Mouse (Mus musculus) embryonic facial prominence, embryonic 12.5 days (tissue): ENCODE measurements around the gene Arhgef9. TPM values are rescaled to one million over a fixed set of nuclear protein-coding genes. Genes with fewer than 3 reads are reported as not detected.

ENCODE experiments used
- ATAC-seq: fragments of 200-750 bp; cut with Nextera tagmentation; 2 replicates; pipeline ENCODE4 v1.8.0; 2017; ENCODE audit not compliant: insufficient number of reproducible peaks, insufficient read depth, low FRiP score, low TSS enrichment
- H3K27ac ChIP-seq: fragments of 300-500 bp; sonication (generic); 2 replicates; pipeline ENCODE4 v1.5.1; 2016; ENCODE audit warnings: mild to moderate bottlenecking
- H3K27me3 ChIP-seq: fragments of 300-500 bp; sonication (generic); 2 replicates; pipeline ENCODE4 v1.6.1; 2016; ENCODE audit warnings: mild to moderate bottlenecking, moderate library complexity
- H3K36me3 ChIP-seq: fragments of 300-500 bp; sonication (generic); 2 replicates; pipeline ENCODE4 v1.6.1; 2016; ENCODE audit warnings: mild to moderate bottlenecking
- H3K4me1 ChIP-seq: fragments of 300-500 bp; sonication (generic); 2 replicates; pipeline ENCODE4 v1.6.1; 2016
- H3K4me2 ChIP-seq: fragments of 300-500 bp; sonication (generic); replicated peaks from 2 replicates; pipeline ENCODE4 v1.6.1; 2016; ENCODE audit warnings: mild to moderate bottlenecking, moderate library complexity
- H3K4me3 ChIP-seq: fragments of 300-500 bp; sonication (generic); 2 replicates; pipeline ENCODE4 v1.5.1; 2016; ENCODE audit warnings: mild to moderate bottlenecking
- H3K9ac ChIP-seq: fragments of 300-500 bp; sonication (generic); 2 replicates; pipeline ENCODE4 v1.6.1; 2016; ENCODE audit warnings: mild to moderate bottlenecking, moderate library complexity
- H3K9me3 ChIP-seq: fragments of 300-500 bp; sonication (generic); 2 replicates; pipeline ENCODE4 v1.6.1; 2016; ENCODE audit warnings: mild to moderate bottlenecking, moderate library complexity
- WGBS: fragments of 180-500 bp; shearing (Covaris S2); methylation state at CpG from one replicate; pipeline ENCODE4 v1.1.7; 2016; 5-methylcytosine and 5-hydroxymethylcytosine counted together
- polyA plus RNA-seq: library from polyadenylated mRNA; unstranded; fragments of >200 nt; fragmentation: Nextera tagmentation; extraction: Ambion mirVana; gene quantifications from 2 replicates; pipeline ENCODE4 v1.2.1, GENCODE M21; 2016

Arhgef9 gene
- 22.6 and 26.5 TPM in 2 replicates for polyA plus RNA-seq

DNA sequence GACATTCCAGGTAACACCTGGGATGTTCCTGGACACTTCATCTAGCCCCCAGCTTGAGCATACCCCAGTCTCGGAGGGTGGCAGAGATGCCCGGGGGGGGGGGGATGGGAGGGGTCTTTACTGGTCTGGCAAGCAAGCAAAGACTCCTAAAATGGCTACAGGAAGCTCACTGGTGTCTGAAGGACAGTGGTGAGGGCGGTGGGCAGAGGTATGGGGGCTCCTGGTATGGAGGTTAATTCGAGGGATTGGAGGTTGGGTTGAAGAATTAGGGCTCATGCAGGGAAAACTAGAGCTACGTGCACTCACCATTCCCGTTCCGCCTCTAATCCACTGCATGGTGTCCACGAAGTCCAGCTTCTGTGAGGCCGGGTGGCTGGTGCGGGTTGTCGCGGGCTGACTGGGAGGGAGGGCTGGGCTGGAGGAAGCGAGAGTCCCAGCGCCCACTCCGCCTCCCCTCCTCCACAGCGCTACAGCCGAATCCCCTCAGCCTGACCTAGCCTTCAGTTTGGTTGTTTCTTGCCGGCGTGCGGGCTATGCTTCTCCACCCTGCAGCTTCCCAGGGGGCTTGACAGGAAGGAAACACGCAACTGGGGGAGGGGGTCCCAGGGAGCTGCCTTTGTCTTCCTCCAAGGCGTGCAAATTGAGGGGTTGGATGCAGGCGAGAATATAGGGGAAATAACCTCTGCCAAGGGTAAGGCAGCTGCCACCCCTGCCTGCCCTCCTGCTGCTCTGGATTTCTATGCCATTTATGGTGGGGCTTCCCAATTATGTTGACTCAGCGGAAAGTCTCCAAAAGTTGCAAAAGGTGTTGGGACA is at the start of gene Arhgef9:
TSS of gene Arhgef9 (minus strand) at position 753 of the 816 bp plus-strand sequence.
- 24% methylated on average over 24 of the region's 24 CpGs for WGBS
- Histone ChIP-seq H3K27me3 (no peaks in the 10 kb centered on the region; the same call in 1 of the 2 replicates), H3K36me3 (no peaks in the 10 kb centered on the region), H3K9ac (peak within 1 kb of the TSS; percentile 55), H3K27ac (0 out of 2 replicates have a peak within 1 kb of the TSS, but pooled peaks have one; percentile 47), H3K4me1 (no peaks in the 10 kb centered on the region), H3K9me3 (no peaks in the 10 kb centered on the region), H3K4me3 (peak within 1 kb of the TSS; percentile 40), H3K4me2 (peak within 1 kb of the TSS; percentile 52)
- ATAC-seq: peak; percentile 79

DNA sequence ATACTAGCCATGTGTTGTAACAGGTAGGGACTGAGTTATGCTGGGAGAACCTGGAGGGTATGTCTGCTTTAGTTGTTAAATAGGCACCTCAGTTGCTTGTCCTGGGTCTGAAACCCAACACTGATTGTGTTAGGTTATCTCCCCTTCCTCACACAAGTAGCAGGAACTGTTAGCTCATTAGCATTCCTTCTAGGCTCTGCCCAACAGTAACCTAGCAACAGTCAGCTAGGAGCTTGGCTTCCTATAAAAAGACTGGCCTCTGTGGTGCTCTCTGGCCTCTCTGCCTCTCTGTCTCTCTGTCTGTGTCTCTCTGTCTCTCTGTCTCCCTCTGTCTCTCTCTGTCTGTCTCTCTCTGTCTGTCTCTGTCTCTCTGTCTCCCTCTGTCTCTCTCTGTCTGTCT is 42.2 kb upstream of the Arhgef9 start:
- no peaks in the 10 kb centered on the region for H3K36me3 ChIP-seq
- ATAC-seq: no peak
- no peak overlapping the region for H3K4me2 ChIP-seq
- H3K4me3 ChIP-seq: no peak overlapping the region
- H3K4me1 ChIP-seq: no peaks in the 10 kb centered on the region
- no peak overlapping the region for H3K9ac ChIP-seq
- H3K27me3 ChIP-seq: no peaks in the 10 kb centered on the region
- H3K9me3 ChIP-seq: no peaks in the 10 kb centered on the region
- no peak overlapping the region for H3K27ac ChIP-seq

DNA sequence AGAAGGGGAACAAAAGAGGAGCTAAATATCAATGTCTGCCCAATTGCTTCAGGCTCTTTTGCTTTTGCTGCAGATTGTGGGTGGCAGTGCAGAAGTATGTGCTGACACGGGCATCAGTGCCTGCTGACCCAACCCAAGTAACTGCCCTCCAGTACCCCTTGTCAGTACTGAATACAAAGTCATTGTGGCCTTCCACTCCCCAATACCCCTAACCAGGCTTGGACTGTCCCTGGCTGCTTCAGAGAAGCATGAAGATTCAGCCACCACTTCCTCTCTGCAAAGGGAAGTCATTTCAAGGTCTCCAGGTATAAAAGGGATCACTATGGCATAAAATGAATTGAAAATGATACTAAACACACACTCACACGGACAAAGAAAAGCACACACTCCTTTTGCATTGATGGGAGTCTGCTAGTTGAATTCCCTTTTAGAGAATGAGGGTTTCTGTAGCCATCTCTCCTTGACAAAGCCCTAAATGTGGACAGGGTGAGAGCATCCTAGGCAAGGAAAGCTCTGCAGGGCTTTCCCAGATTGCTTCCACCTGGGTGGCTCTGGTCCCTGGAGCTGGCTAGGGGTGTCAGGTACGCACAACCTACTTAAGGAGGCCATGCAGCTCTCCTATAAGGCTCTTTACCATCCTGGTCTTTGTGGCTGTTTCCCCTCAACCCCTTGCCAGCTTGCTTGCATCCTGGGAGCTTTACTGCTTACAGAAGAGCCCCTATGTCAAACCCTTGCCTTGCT is 1.1 kb downstream of the Arhgef9 start:
- H3K27me3 ChIP-seq: no peaks in the 10 kb centered on the region; the same call in 1 of the 2 replicates
- H3K4me3 ChIP-seq: peak overlapping the region; percentile 40
- no peaks in the 10 kb centered on the region for H3K4me1 ChIP-seq
- H3K27ac ChIP-seq: 0 out of 2 replicates have a peak overlapping the region, but pooled peaks have one; percentile 6
- WGBS: 33% methylated on average over 3 of the region's 3 CpGs
- H3K4me2 ChIP-seq: peak overlapping the region; percentile 52
- peak overlapping the region; percentile 55 for H3K9ac ChIP-seq
- ATAC-seq: no peak
- no peaks in the 10 kb centered on the region for H3K9me3 ChIP-seq
- H3K36me3 ChIP-seq: no peaks in the 10 kb centered on the region

DNA sequence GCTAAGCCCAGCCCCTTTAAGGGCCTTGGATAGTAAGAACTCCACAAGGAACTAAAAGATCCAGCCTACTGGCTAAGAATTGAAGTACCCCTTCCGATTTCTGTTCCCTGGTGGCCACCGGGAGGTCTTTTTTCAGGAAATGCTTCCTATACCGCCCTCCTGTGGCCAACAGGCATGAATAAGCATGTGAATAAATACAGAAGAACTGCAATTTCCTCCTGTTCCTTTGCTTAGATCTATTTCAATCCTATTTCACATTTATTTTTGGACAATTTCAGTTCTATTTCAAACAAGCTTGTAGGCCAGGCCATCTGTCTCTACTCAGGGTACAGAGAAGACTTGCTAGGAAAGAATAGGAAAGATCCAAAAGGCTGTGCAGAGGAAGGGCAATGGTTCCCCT is 20.7 kb downstream of the Arhgef9 start:
- no peaks in the 10 kb centered on the region for H3K27me3 ChIP-seq
- no peak overlapping the region for H3K9ac ChIP-seq
- no peaks in the 10 kb centered on the region for H3K9me3 ChIP-seq
- no peak overlapping the region for H3K4me2 ChIP-seq
- no peak overlapping the region for H3K27ac ChIP-seq
- 22% methylated on average over 3 of the region's 3 CpGs for WGBS
- no peak overlapping the region for H3K4me3 ChIP-seq
- no peaks in the 10 kb centered on the region for H3K36me3 ChIP-seq
- no peak for ATAC-seq
- no peaks in the 10 kb centered on the region for H3K4me1 ChIP-seq

DNA sequence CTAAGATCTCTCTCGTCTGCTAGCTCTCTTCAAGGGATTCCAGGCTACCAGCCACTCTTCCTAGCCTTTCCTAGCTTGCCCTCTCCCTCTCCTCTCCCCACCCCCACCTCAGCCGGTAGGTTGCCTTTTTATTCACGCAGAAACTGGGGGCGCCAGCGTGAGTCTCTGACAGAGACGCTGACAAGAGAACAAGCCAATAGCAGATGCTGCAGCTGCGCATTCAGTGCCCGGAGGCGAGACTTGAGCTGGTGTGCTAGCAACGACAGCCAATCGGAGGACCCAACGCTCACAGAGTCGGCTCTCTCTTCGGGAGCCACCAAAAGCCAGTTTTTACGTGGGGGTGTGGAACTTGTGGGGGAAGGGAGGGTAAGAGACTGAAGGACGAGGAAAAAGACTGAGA is 30.3 kb downstream of the Arhgef9 start:
- no peaks in the 10 kb centered on the region for H3K4me1 ChIP-seq
- peak; percentile 99 for ATAC-seq
- peak overlapping the region; percentile 84 for H3K27ac ChIP-seq
- WGBS: 17% methylated on average over 16 of the region's 16 CpGs
- peak overlapping the region; percentile 57 for H3K4me2 ChIP-seq
- 0 out of 2 replicates have a peak, but pooled peaks cover 3% of the 10 kb centered on the region for H3K27me3 ChIP-seq
- peak overlapping the region; percentile 42 for H3K4me3 ChIP-seq
- no peaks in the 10 kb centered on the region for H3K9me3 ChIP-seq
- no peaks in the 10 kb centered on the region for H3K36me3 ChIP-seq
- H3K9ac ChIP-seq: peak overlapping the region; percentile 47

DNA sequence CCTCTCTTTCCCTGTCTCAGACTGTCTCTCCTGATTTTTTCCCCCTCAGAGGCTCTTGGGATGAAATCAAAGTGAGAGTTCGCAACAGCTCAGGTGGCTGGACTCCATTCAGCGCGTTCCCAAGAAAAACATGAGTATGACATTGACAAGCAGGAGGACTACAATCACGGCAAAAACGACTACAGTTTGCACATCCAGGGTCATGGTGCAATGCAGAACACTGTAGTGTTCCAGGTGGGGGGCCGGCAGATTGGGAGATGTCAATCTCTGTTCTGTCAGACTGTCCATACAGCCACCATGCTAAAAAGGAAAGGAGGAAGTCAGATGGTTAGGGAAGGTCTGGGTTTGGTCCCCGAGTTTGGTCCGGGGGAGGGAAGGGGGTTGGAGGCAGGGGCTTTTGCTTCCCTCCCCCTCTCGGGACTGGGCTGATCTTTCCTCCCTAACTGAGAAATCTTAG is 31.0 kb downstream of the Arhgef9 start:
- Histone ChIP-seq H3K27me3 (0 out of 2 replicates have a peak, but pooled peaks cover 3% of the 10 kb centered on the region), H3K36me3 (no peaks in the 10 kb centered on the region), H3K9me3 (no peaks in the 10 kb centered on the region), H3K4me2 (peak overlapping the region; percentile 57), H3K4me3 (peak overlapping the region; percentile 42), H3K4me1 (no peaks in the 10 kb centered on the region), H3K9ac (peak overlapping the region; percentile 47), H3K27ac (peak overlapping the region; percentile 84)
- ATAC-seq: no peak
- 18% methylated on average over 9 of the region's 9 CpGs for WGBS

DNA sequence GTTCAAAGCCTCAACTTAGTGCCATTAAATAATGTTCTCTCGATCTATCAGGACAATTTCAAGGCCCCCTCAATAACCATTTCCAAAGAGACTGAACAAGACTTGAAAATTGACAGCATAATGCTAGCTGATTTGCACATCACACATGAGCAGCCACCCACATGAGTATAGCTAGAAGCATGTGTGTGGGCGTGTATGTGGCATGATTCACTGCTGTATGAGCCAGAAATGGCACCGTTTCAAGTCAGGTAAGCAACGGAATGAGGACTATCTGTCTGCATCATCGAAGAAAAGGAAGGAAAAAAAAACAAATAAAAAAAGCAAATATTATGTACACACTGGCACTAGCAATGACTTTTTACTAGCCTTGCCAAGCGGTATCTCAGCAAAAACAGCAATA is 32.5 kb downstream of the Arhgef9 start:
- 75% methylated on average over 6 of the region's 6 CpGs for WGBS
- ATAC-seq: no peak
- H3K36me3 ChIP-seq: no peaks in the 10 kb centered on the region
- H3K9ac ChIP-seq: no peak overlapping the region
- no peaks in the 10 kb centered on the region for H3K4me1 ChIP-seq
- no peak overlapping the region for H3K4me3 ChIP-seq
- no peak overlapping the region for H3K27ac ChIP-seq
- H3K9me3 ChIP-seq: no peaks in the 10 kb centered on the region
- no peak overlapping the region for H3K4me2 ChIP-seq
- H3K27me3 ChIP-seq: 0 out of 2 replicates have a peak, but pooled peaks cover 3% of the 10 kb centered on the region

DNA sequence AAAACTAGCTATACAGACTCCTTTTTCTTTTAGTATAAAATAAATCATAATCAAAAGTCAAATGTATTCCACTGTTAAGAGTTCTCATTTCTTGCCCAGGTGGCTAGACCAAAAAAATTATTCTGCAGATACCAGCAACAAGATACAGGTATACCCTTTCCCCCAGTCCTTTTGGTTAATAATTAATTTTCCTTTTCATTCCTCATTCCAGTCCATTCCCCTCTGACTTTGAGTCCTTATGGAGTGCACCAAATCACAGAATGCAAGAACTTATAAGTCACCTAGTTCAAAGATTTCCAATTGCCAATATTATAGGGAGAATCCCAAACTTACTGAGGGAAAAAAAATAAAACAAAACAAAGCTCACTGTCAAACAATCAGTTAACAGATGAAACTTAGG is 33.2 kb downstream of the Arhgef9 start:
- Histone ChIP-seq H3K36me3 (no peaks in the 10 kb centered on the region), H3K27me3 (0 out of 2 replicates have a peak, but pooled peaks cover 3% of the 10 kb centered on the region), H3K4me2 (no peak overlapping the region), H3K9me3 (no peaks in the 10 kb centered on the region), H3K4me3 (no peak overlapping the region), H3K4me1 (no peaks in the 10 kb centered on the region), H3K9ac (no peak overlapping the region), H3K27ac (no peak overlapping the region)
- no peak for ATAC-seq

DNA sequence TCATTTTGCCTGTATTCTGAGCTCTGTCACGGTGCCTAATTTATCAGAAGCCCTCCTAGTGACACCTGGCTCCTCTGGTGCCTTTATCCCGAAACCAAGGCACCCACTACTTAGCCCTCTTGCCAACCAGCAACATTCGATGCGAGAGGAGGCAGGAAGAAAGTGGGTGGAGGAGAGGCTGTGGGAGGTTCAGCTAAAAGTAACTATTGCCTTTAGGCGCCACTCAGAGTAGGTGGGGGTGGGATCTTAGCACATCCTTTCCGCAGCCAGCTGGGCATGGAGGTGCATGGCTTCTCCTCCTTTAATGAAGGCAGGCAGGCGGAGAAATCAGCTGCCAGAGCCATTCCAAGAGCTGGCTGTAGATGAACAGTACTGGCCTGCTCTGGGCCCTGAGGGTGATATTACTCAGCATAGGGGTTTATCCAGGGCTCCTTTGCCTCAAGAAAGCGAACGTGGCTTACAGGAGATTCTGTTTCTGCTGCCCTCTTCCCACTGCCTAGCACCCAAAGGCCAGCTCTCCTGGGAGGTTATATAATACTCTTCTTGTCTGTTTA is 39.7 kb downstream of the Arhgef9 start:
- Histone ChIP-seq H3K27me3 (peaks cover 4% of the 10 kb centered on the region; the same call in 1 of the 2 replicates), H3K4me1 (no peaks in the 10 kb centered on the region), H3K9me3 (no peaks in the 10 kb centered on the region), H3K36me3 (no peaks in the 10 kb centered on the region), H3K4me3 (no peak overlapping the region), H3K27ac (no peak overlapping the region), H3K4me2 (no peak overlapping the region), H3K9ac (no peak overlapping the region)
- WGBS: 31% methylated on average over 9 of the region's 9 CpGs
- no peak for ATAC-seq

DNA sequence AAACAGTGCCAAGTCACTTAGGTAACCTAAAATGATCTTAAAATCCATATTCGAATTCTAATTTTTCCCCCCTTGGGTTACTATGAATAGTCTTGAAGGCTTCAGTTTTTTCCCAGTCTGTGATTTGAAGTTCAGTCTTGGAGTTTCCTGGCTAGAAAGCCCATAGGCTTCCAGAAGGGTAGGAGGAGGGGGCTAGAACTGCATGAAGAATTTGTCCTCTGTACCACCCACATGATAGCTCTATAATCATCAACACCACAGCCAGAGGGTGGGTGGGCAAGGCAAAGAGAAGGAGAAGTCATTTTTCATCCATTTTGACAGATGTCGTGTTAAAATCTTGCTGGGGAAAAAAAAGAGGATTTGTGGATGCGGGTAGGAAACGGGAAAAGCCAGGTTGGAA is 58.0 kb downstream of the Arhgef9 start:
- WGBS: 88% methylated on average over 4 of the region's 4 CpGs
- no peaks in the 10 kb centered on the region for H3K27me3 ChIP-seq
- no peak for ATAC-seq

DNA sequence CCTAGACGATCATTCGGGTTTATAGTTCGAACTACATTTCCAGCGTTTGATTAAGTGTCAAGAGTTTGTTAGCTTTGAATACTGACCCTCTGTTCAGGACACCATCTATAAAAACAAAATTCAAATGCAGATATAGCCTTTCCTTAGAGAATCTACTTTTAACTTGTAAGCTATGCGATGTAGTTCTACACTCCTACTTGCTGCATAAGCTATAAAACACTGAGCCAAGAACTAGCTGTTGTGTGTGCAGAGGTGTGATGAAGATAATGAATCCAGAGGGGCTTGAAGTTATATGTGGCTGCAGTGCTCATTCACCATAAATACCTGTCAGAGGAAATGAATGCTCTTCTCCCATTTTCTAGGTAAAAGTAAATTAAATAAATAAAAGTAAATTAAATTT is 63.2 kb downstream of the Arhgef9 start:
- H3K4me1 ChIP-seq: no peaks in the 10 kb centered on the region
- H3K4me2 ChIP-seq: no peak overlapping the region
- H3K36me3 ChIP-seq: no peaks in the 10 kb centered on the region
- ATAC-seq: no peak
- H3K27ac ChIP-seq: no peak overlapping the region
- no peak overlapping the region for H3K9ac ChIP-seq
- H3K27me3 ChIP-seq: no peaks in the 10 kb centered on the region
- H3K9me3 ChIP-seq: no peaks in the 10 kb centered on the region
- 86% methylated on average over 5 of the region's 5 CpGs for WGBS
- no peak overlapping the region for H3K4me3 ChIP-seq

More for the DNA sequence above, 58.0 kb downstream of the Arhgef9 start:
- Histone ChIP-seq H3K36me3 (no peaks in the 10 kb centered on the region), H3K27ac (no peak overlapping the region), H3K4me3 (no peak overlapping the region), H3K9me3 (no peaks in the 10 kb centered on the region), H3K9ac (no peak overlapping the region), H3K4me1 (no peaks in the 10 kb centered on the region), H3K4me2 (no peak overlapping the region)
